Mouse (Mus musculus) kidney, postnatal 14 days (tissue): ENCODE data around the gene Tnfaip8l2.
"Not testable (repeated sequence)": the region's sequence is repeated elsewhere in the genome, so short reads cannot be mapped to it uniquely, and the experiment has no call there.

Experiments
- DNase-seq: peaks from one replicate; pipeline ENCODE4 v3.0.0; 2022; ENCODE audit warnings: mixed read lengths

Tnfaip8l2 gene

GRCm38 (mm10) chr3:95110911-95111726, 31.0 kb downstream of the Tnfaip8l2 start, which contains the start of gene Vps72:
Gene Vps72 (plus strand): TSS chr3:95111022.
- DNase-seq: peak; percentile 94

GRCm38 (mm10) chr3:95107898-95108297, 34.3 kb downstream of the Tnfaip8l2 start:
- DNase-seq: no peak

DNA sequence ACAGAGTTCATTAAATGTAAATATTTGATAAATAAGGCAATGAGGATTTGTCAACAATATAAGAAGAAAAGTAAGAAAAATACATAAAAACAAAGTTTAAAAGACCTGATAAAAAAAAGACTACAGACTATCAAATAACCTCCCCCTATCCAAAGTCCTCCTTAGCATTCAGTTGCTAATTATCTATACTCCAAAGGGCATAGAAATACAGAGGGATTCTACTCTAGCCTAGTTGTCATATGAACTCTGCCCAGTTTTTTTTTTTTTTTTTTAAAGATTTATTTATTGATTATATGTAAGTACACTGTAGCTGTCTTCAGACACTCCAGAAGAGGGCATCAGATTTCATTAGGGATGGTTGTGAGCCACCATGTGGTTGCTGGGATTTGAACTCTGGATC, 34.9 kb downstream of the Tnfaip8l2 start:
- not testable (repeated sequence) for DNase-seq

DNA sequence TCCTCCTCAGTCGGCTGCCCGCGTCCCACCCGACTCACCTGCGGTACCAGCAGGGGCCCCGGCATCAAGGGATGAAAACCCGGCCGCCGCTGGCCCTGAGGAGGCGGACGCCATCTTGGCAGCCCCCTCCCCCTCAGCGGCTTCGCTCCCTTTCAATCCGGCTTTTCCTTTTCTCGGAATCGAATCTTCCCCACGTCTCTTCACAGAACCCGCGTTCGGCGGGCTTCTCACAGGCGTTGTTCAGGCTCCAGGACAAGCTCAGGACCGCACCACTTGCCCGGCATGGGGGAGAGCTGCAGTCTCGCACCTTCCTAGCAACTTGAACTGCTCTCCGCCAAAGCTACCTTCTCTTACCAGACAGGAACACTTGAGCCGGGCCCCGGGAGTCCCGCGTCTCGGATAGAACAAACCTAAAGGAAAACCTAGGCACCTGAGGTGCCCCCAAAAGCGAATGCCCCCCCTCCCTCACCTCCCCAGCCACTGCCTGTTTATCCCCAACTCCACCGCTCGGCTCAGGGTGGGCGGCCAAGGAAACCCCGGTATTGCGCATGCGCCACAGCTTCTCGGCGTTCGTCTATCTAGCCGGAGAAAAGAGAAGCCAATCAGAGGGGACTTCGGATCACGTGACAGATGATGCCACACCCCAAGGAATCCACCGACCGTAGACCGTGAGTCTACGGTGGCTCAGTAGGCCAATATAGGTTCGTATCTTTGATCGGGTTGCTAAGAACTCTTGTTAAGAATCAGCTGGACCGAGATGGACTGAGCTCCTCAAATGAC, 35.6 kb downstream of the Tnfaip8l2 start, which contains the start of gene Pip5k1a:
Gene Pip5k1a, minus strand, starts transcription at position 593 of the 780 bp plus-strand sequence.
- DNase-seq: peak; percentile 97

- DNase-seq: no peak
Observed at GRCm38 (mm10) chr3:95105586-95106337, 36.4 kb downstream of the Tnfaip8l2 start.

- no peak for DNase-seq
Observed at GRCm38 (mm10) chr3:95105121-95105520, 37.0 kb downstream of the Tnfaip8l2 start.

- no peak for DNase-seq
Observed at GRCm38 (mm10) chr3:95100854-95101253, 41.3 kb downstream of the Tnfaip8l2 start.
